Mouse (Mus musculus) liver, embryonic 14.5 days (tissue): ENCODE results near the gene Exoc4. TPM values are rescaled to one million over a fixed set of nuclear protein-coding genes. Genes with fewer than 3 reads are reported as not detected.

Source experiments
- ATAC-seq: fragments of 200-750 bp; cut with Nextera tagmentation; 2 replicates; pipeline ENCODE4 v1.8.0; 2017; ENCODE audit warnings: moderate number of reproducible peaks, mild to moderate bottlenecking, moderate library complexity; ENCODE audit not compliant: insufficient read depth
- DNase-seq, 3 experiments: peaks; one replicate each; pipeline ENCODE4 v3.0.0-alpha.2; 2012 to 2013; ENCODE audit warnings: low read depth in 3 of 3, low spot score in 3 of 3
- H3K27ac ChIP-seq: fragments of 300-500 bp; sonication (generic); 2 replicates; pipeline ENCODE4 v1.5.1; 2014; ENCODE audit warnings: moderate library complexity, mild to moderate bottlenecking, control low read depth, inconsistent platforms
- H3K27me3 ChIP-seq: fragments of 300-500 bp; sonication (generic); 2 replicates; pipeline ENCODE4 v1.6.1; 2014; ENCODE audit warnings: mild to moderate bottlenecking, low read length, moderate library complexity; ENCODE audit not compliant: control insufficient read depth, insufficient read depth
- H3K36me3 ChIP-seq: fragments of 300-500 bp; sonication (generic); replicated peaks from 2 replicates; pipeline ENCODE4 v1.6.1; 2014; ENCODE audit warnings: low read depth; ENCODE audit not compliant: control insufficient read depth, insufficient read depth
- H3K4me1 ChIP-seq, 2 experiments: fragments of 200-500 bp in 1 of 2; fragments of 300-500 bp in 1 of 2; sonication (generic) in 1 of 2; replicated peaks; 2 replicates each; pipeline ENCODE4 v1.6.1; 2012 to 2014; ENCODE audit warnings: antibody characterized with exemption in 1 of 2, inconsistent platforms in 1 of 2, low read length in 1 of 2; ENCODE audit not compliant: control insufficient read depth in 2 of 2, insufficient read depth in 2 of 2
- H3K4me2 ChIP-seq: fragments of 300-500 bp; sonication (generic); 2 replicates; pipeline ENCODE4 v1.6.1; 2014; ENCODE audit warnings: low read depth, mild to moderate bottlenecking, control low read depth, moderate library complexity
- H3K4me3 ChIP-seq, 2 experiments: fragments of 200-500 bp in 1 of 2; fragments of 300-500 bp in 1 of 2; sonication (generic) in 1 of 2; 2 replicates each; pipeline ENCODE4 v1.5.1; 2012 to 2014; ENCODE audit warnings: low read depth in 2 of 2, low read length in 2 of 2, mild to moderate bottlenecking in 2 of 2, control low read depth in 1 of 2, inconsistent platforms in 1 of 2, moderate library complexity in 1 of 2; ENCODE audit not compliant: insufficient read depth in 1 of 2
- H3K9ac ChIP-seq: fragments of 300-500 bp; sonication (generic); replicated peaks from 2 replicates; pipeline ENCODE4 v1.6.1; 2014; ENCODE audit warnings: mild to moderate bottlenecking, control low read depth, moderate library complexity
- H3K9me3 ChIP-seq: fragments of 300-500 bp; sonication (generic); 2 replicates; pipeline ENCODE4 v1.6.1; 2016; ENCODE audit warnings: low read length, mixed read lengths; ENCODE audit not compliant: control insufficient read depth
- CTCF ChIP-seq: IDR thresholded peaks from 2 replicates; pipeline ENCODE4 v1.5.1; 2016; ENCODE audit warnings: antibody characterized with exemption, low read depth, control low read depth
- EP300 ChIP-seq: IDR thresholded peaks from 2 replicates; pipeline ENCODE4 v1.6.1; 2016; ENCODE audit warnings: antibody characterized with exemption, low read depth
- WGBS: fragments of 180-500 bp; shearing (Covaris S2); extraction: QIAGEN DNeasy Blood & Tissue Kit; methylation state at CpG from one replicate; pipeline ENCODE4 v1.1.7; 2014; ENCODE audit not compliant: insufficient replicate concordance; 5-methylcytosine and 5-hydroxymethylcytosine counted together
- polyA plus RNA-seq, 2 experiments: library from polyadenylated mRNA; depleted of rRNA in 1 of 2; stranded (reverse) in 1 of 2; unstranded in 1 of 2; fragments of >200 nt; fragmentation: Nextera tagmentation in 1 of 2; extraction: Ambion mirVana in 1 of 2; gene quantifications; 2 replicates each; pipeline versions ENCODE4 v1.2.1 to v1.2.3; 2012 to 2014

Gene Exoc4
- polyA plus RNA-seq, 2 experiments = 4.9 to 7.0 TPM

DNA sequence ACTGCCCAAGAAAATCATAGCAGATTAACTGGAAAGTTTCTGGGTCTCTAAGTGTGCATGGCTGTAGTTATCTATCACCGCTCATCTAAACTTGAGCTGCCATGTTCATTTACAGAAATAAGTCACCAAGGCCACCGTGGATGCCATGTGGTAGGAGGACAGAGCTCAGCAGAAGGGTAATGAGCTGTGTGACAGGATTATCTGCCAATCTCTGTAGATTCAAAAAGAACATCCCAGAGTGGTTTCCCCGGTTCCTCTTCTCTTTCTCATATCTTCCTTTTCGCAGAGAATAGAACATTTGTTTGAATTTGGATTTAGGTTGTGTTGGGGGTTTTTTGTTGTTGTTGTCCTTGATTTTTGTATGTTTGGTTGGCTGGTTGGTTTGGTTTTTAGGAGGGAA, 676.0 kb downstream of the Exoc4 start:
- Histone ChIP-seq H3K36me3 (no peaks in the 10 kb centered on the region), H3K27ac (no peak overlapping the region), H3K4me1 (no peaks in the 10 kb centered on the region), H3K27me3 (no peaks in the 10 kb centered on the region), H3K9ac (no peak overlapping the region), H3K4me3 (no peak overlapping the region), H3K9me3 (no peaks in the 10 kb centered on the region), H3K4me2 (no peak overlapping the region)
- TF ChIP-seq EP300 (no peak), CTCF (no peak)
- DNase-seq = no peak
- 72% methylated on average over 4 of the region's 4 CpGs for WGBS
- ATAC-seq = no peak

- 25% methylated on average over 13 of the region's 13 CpGs for WGBS
- no peak overlapping the region for H3K4me3 ChIP-seq
Observed at GRCm38 (mm10) chr6:33929342-33930086, 680.6 kb downstream of the Exoc4 start.

GRCm38 (mm10) chr6:33930087-33930945, 681.4 kb downstream of the Exoc4 start:
- Histone ChIP-seq H3K4me2 (no peak overlapping the region), H3K4me3 (no peak overlapping the region), H3K27me3 (no peaks in the 10 kb centered on the region), H3K9me3 (no peaks in the 10 kb centered on the region), H3K9ac (no peak overlapping the region), H3K27ac (no peak overlapping the region), H3K36me3 (no peaks in the 10 kb centered on the region), H3K4me1 (no peaks in the 10 kb centered on the region)
- ATAC-seq (no peak), DNase-seq (no peak)
- 63% methylated on average over 8 of the region's 8 CpGs for WGBS
- TF ChIP-seq EP300 (no peak), CTCF (no peak)

More at GRCm38 (mm10) chr6:33929342-33930086, 680.6 kb downstream of the Exoc4 start:
- Histone ChIP-seq H3K9ac (no peak overlapping the region), H3K4me1 (no peaks in the 10 kb centered on the region), H3K27me3 (no peaks in the 10 kb centered on the region), H3K36me3 (no peaks in the 10 kb centered on the region), H3K27ac (no peak overlapping the region), H3K4me2 (no peak overlapping the region), H3K9me3 (no peaks in the 10 kb centered on the region)
- TF ChIP-seq EP300 = no peak
- peak; percentile 80 for TF ChIP-seq CTCF
- DNase-seq (peak; percentile 10 to 19 (median 17)), ATAC-seq (no peak)

- H3K27me3 ChIP-seq = no peaks in the 10 kb centered on the region
- no peak overlapping the region for H3K27ac ChIP-seq
- TF ChIP-seq EP300 (no peak), CTCF (no peak)
- H3K4me3 ChIP-seq = no peak overlapping the region
- no peak overlapping the region for H3K9ac ChIP-seq
- H3K9me3 ChIP-seq = no peaks in the 10 kb centered on the region
- ATAC-seq = no peak
- no peaks in the 10 kb centered on the region for H3K4me1 ChIP-seq
- 77% methylated on average over 4 of the region's 4 CpGs for WGBS
- no peak overlapping the region for H3K4me2 ChIP-seq
- no peak for DNase-seq
- H3K36me3 ChIP-seq = no peaks in the 10 kb centered on the region
Observed at GRCm38 (mm10) chr6:33937906-33938305, 689.0 kb downstream of the Exoc4 start.

DNA sequence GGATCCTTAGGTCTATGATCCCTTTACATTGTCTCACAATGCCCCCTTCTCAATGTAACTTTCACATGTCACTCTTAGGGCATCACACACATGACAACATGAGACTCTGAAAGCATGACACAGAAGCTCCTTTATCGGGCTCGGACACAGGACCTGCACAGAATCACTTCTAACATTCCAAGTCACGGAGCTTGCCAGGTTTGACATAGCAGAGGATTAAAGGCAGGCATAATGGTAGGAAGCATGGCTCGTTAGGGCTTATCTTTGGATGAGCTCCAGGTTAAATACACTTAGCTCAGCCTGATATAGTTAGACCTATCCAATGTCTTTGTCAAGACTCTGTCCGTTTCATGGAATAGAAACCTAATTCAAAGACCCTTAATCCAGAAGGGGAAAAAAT, 690.3 kb downstream of the Exoc4 start:
- H3K4me2 ChIP-seq = no peak overlapping the region
- no peaks in the 10 kb centered on the region for H3K27me3 ChIP-seq
- no peaks in the 10 kb centered on the region for H3K4me1 ChIP-seq
- H3K4me3 ChIP-seq = no peak overlapping the region
- no peaks in the 10 kb centered on the region for H3K9me3 ChIP-seq
- H3K9ac ChIP-seq = no peak overlapping the region
- TF ChIP-seq CTCF = no peak
- TF ChIP-seq EP300 = no peak
- H3K36me3 ChIP-seq = no peaks in the 10 kb centered on the region
- DNase-seq (no peak), ATAC-seq (no peak)
- H3K27ac ChIP-seq = no peak overlapping the region
- 67% methylated on average over 5 of the region's 5 CpGs for WGBS
